Mouse (Mus musculus) MEL (cell line): ENCODE measurements at regions not wholly inside any gene's neighbourhood (a gene's known extent, or its start where the extent isn't known, plus 50 kb on each side); places are given as distances from the start of the nearest gene placed in this dataset.

ENCODE experiments used
- DNase-seq: peaks from one replicate; pipeline ENCODE4 v3.0.0; 2011; ENCODE audit warnings: low read depth, low spot score
- H3K27ac ChIP-seq: 2 replicates; pipeline ENCODE4 v1.5.1; 2012; ENCODE audit warnings: low read depth, mild to moderate bottlenecking, control low read depth, low read length, moderate library complexity; ENCODE audit not compliant: control insufficient read depth
- H3K27me3 ChIP-seq, 2 experiments: fragments of 150-350 bp in 1 of 2; sonication (generic) in 1 of 2; 2 replicates each; pipeline ENCODE4 v1.6.1; 2012; ENCODE audit warnings: low read length in 2 of 2, mild to moderate bottlenecking in 2 of 2, improper control_type of control experiment in 1 of 2, moderate library complexity in 1 of 2; ENCODE audit not compliant: insufficient read depth in 2 of 2, control insufficient read depth in 1 of 2
- H3K36me3 ChIP-seq, 2 experiments: 2 replicates each; pipeline ENCODE4 v1.6.1; 2012 to 2014; ENCODE audit warnings: low read length in 2 of 2, improper control_type of control experiment in 1 of 2, inconsistent platforms in 1 of 2, mild to moderate bottlenecking in 1 of 2; ENCODE audit not compliant: insufficient read depth in 2 of 2, control insufficient read depth in 1 of 2
- H3K4me1 ChIP-seq, 2 experiments: fragments of 150-350 bp in 1 of 2; sonication (generic) in 1 of 2; 2 replicates each; pipeline ENCODE4 v1.6.1; 2012; ENCODE audit warnings: low read length in 2 of 2, improper control_type of control experiment in 1 of 2, mild to moderate bottlenecking in 1 of 2; ENCODE audit not compliant: insufficient read depth in 2 of 2, control insufficient read depth in 1 of 2
- H3K4me3 ChIP-seq, 2 experiments: fragments of 150-350 bp in 1 of 2; sonication (generic) in 1 of 2; 2 replicates each; pipeline ENCODE4 v1.5.1; 2012; ENCODE audit warnings: low read depth in 2 of 2, low read length in 2 of 2, mild to moderate bottlenecking in 2 of 2, moderate library complexity in 2 of 2, control low read depth in 1 of 2, improper control_type of control experiment in 1 of 2; ENCODE audit not compliant: control insufficient read depth in 1 of 2, insufficient read depth in 1 of 2
- H3K79me2 ChIP-seq: 2 replicates; pipeline ENCODE4 v1.6.1; 2012; ENCODE audit warnings: mild to moderate bottlenecking, low read length, moderate library complexity; ENCODE audit not compliant: control insufficient read depth, poor library complexity, insufficient read depth
- H3K9ac ChIP-seq: 2 replicates; pipeline ENCODE4 v1.6.1; 2012; ENCODE audit warnings: low read depth, mild to moderate bottlenecking, control low read depth, low read length, moderate library complexity; ENCODE audit not compliant: control insufficient read depth, poor library complexity, severe bottlenecking
- H3K9me3 ChIP-seq: fragments of 150-350 bp; sonication (generic); replicated peaks from 2 replicates; pipeline ENCODE4 v1.6.1; 2012; ENCODE audit warnings: mild to moderate bottlenecking, low read length, improper control_type of control experiment, moderate library complexity; ENCODE audit not compliant: insufficient read depth
- CHD2 ChIP-seq: IDR thresholded peaks from 2 replicates; pipeline ENCODE4 v1.6.1; 2011; ENCODE audit warnings: low read length, improper control_type of control experiment
- E2F4 ChIP-seq: IDR thresholded peaks from 2 replicates; pipeline ENCODE4 v1.6.1; 2011; ENCODE audit warnings: low read depth, low read length, improper control_type of control experiment, borderline replicate concordance
- ELF1 ChIP-seq: IDR thresholded peaks from 2 replicates; pipeline ENCODE4 v1.6.1; 2014; ENCODE audit warnings: low read depth, mild to moderate bottlenecking, inconsistent platforms, low read length, improper control_type of control experiment, moderate library complexity
- EP300 ChIP-seq, 2 experiments: IDR thresholded peaks; 2 replicates each; pipeline ENCODE4 v1.6.1; 2011; ENCODE audit warnings: improper control_type of control experiment in 2 of 2, low read length in 2 of 2, low read depth in 1 of 2, mild to moderate bottlenecking in 1 of 2
- GABPA ChIP-seq: IDR thresholded peaks from 2 replicates; pipeline ENCODE4 v1.6.1; 2012; ENCODE audit warnings: low read depth, mild to moderate bottlenecking, inconsistent platforms, low read length, improper control_type of control experiment, moderate library complexity
- GATA1 ChIP-seq: IDR thresholded peaks from 2 replicates; pipeline ENCODE4 v1.6.1; 2011; ENCODE audit warnings: low read depth, low read length, improper control_type of control experiment
- HCFC1 ChIP-seq: IDR thresholded peaks from 2 replicates; pipeline ENCODE4 v1.6.1; 2012; ENCODE audit warnings: low read depth, mild to moderate bottlenecking, inconsistent platforms, low read length, improper control_type of control experiment, moderate library complexity
- JUND ChIP-seq: IDR thresholded peaks from 2 replicates; pipeline ENCODE4 v1.6.1; 2011; ENCODE audit warnings: low read depth, mild to moderate bottlenecking, improper control_type of control experiment, low read length
- KAT2A ChIP-seq: conservative IDR thresholded peaks from 2 replicates; pipeline ENCODE4 v1.6.1; 2012; ENCODE audit warnings: low read depth, low read length, improper control_type of control experiment, inconsistent platforms
- MEF2A ChIP-seq: IDR thresholded peaks from 2 replicates; pipeline ENCODE4 v1.6.1; 2014; ENCODE audit warnings: low read depth, mild to moderate bottlenecking, inconsistent platforms, low read length, improper control_type of control experiment; ENCODE audit not compliant: poor library complexity, insufficient replicate concordance, severe bottlenecking; ENCODE audit errors: extremely low read depth
- MYB ChIP-seq: IDR thresholded peaks from 2 replicates; pipeline ENCODE4 v1.6.1; 2011; ENCODE audit warnings: mild to moderate bottlenecking, low read depth, low read length, improper control_type of control experiment
- MYC ChIP-seq: IDR thresholded peaks from 2 replicates; pipeline ENCODE4 v1.6.1; 2011; ENCODE audit warnings: low read depth, mild to moderate bottlenecking, low read length, improper control_type of control experiment, moderate library complexity
- NELFE ChIP-seq: IDR thresholded peaks from 2 replicates; pipeline ENCODE4 v1.6.1; 2011; ENCODE audit warnings: low read depth, low read length, improper control_type of control experiment
- POLR2A ChIP-seq, 2 experiments: IDR thresholded peaks; 2 replicates each; pipeline ENCODE4 v1.6.1; 2011 to 2012; ENCODE audit warnings: low read length in 2 of 2, mild to moderate bottlenecking in 2 of 2, control low read depth in 1 of 2, improper control_type of control experiment in 1 of 2, low read depth in 1 of 2, moderate library complexity in 1 of 2; ENCODE audit not compliant: control insufficient read depth in 1 of 2, insufficient read depth in 1 of 2, poor library complexity in 1 of 2
- POLR2AphosphoS2 ChIP-seq: IDR thresholded peaks from 2 replicates; pipeline ENCODE4 v1.6.1; 2011; ENCODE audit warnings: low read length, improper control_type of control experiment
- RAD21 ChIP-seq: IDR thresholded peaks from 2 replicates; pipeline ENCODE4 v1.6.1; 2011; ENCODE audit warnings: mild to moderate bottlenecking, low read depth, low read length, improper control_type of control experiment
- SMC3 ChIP-seq: IDR thresholded peaks from 2 replicates; pipeline ENCODE4 v1.6.1; 2011; ENCODE audit warnings: low read depth, low read length, improper control_type of control experiment
- TAL1 ChIP-seq: IDR thresholded peaks from 2 replicates; pipeline ENCODE4 v1.6.1; 2012; ENCODE audit warnings: mild to moderate bottlenecking, inconsistent platforms, low read length, moderate library complexity, mixed read lengths
- UBTF ChIP-seq: IDR thresholded peaks from 2 replicates; pipeline ENCODE4 v1.6.1; 2012; ENCODE audit warnings: low read depth, mild to moderate bottlenecking, inconsistent platforms, low read length, improper control_type of control experiment, moderate library complexity, borderline replicate concordance; ENCODE audit not compliant: insufficient read depth
- USF1 ChIP-seq: IDR thresholded peaks from 2 replicates; pipeline ENCODE4 v1.6.1; 2014; ENCODE audit warnings: low read depth, mild to moderate bottlenecking, inconsistent platforms, low read length, improper control_type of control experiment, moderate library complexity
- ZC3H11A ChIP-seq: IDR thresholded peaks from 2 replicates; pipeline ENCODE4 v1.6.1; 2012; ENCODE audit warnings: low read depth, mild to moderate bottlenecking, inconsistent platforms, low read length, improper control_type of control experiment

GRCm38 (mm10) chr6:101905029-101905342, 527.3 kb upstream of the Pdzrn3 start:
- Histone ChIP-seq H3K9me3 (no peaks in the 10 kb centered on the region), H3K4me3 (no peak overlapping the region), H3K9ac (no peak overlapping the region), H3K27me3 (no peaks in the 10 kb centered on the region), H3K4me1 (no peaks in the 10 kb centered on the region), H3K36me3 (no peaks in the 10 kb centered on the region), H3K27ac (no peak overlapping the region), H3K79me2 (no peaks in the 10 kb centered on the region)
- DNase-seq = no peak
- no peak for TF ChIP-seq SMC3
- TF ChIP-seq CHD2 = no peak
- no peak for TF ChIP-seq JUND
- TF ChIP-seq NELFE = no peak
- no peak for TF ChIP-seq USF1
- TF ChIP-seq POLR2A (IDR thresholded peaks at IDR 0.05; ENCODE audit: control insufficient read depth in 1 of 2, insufficient read depth in 1 of 2, low read depth in 1 of 2, low read length in 2 of 2, poor library complexity in 1 of 2) = no peak
- TF ChIP-seq GATA1 = no peak
- no peak for TF ChIP-seq TAL1
- no peak for TF ChIP-seq UBTF
- TF ChIP-seq MYB = no peak
- no peak for TF ChIP-seq ELF1

DNA sequence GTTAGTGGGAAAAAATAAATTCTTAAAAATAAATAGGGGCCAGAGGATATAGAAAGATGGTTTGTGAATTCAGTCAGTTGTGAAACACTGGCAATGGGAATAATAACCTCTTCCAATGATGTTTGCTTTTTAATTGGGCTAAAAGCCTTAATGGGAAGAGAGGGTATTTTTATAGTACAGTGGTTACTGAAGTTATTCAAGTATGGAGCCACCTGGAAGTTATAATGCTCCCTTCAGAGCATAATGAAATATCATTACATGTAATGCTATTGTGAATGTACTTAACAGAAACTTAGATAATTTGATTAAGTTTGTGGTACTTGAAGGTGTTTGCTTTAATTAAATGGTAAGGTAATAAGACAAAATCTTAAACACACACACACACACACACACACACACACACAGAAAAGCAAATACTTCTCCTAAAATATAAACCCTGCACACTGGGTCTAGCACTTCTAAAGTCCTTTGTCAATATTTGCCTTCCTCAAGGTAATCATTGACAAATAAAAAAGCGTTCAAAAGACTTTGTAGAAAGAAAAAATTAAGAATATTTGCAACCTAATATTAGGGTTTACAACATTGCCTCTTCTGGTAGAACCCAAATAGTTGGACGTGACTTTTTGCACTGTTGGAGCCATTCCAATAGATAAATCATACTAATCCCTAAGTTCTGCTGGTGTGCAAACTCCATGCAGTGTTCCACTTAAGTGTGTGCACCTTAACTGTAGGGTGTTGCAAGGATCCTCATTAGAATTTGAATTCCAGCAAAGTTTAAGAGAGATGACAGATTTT, 526.7 kb upstream of the Pdzrn3 start:
- Histone ChIP-seq H3K4me1 (no peaks in the 10 kb centered on the region), H3K27me3 (no peaks in the 10 kb centered on the region), H3K27ac (no peak overlapping the region), H3K9ac (no peak overlapping the region), H3K4me3 (no peak overlapping the region), H3K79me2 (no peaks in the 10 kb centered on the region), H3K9me3 (no peaks in the 10 kb centered on the region), H3K36me3 (no peaks in the 10 kb centered on the region)
- DNase-seq = no peak
- TF ChIP-seq KAT2A (no peak), E2F4 (no peak), TAL1 (no peak), ZC3H11A (no peak), HCFC1 (no peak), MEF2A (no peak), EP300 (IDR thresholded peaks at IDR 0.05; ENCODE audit: low read depth in 1 of 2, low read length in 2 of 2) (no peak), GABPA (no peak), RAD21 (no peak), ELF1 (no peak), USF1 (no peak), MYC (no peak), POLR2AphosphoS2 (no peak)
